Mouse (Mus musculus) neural tube, embryonic 10.5 days (tissue): ENCODE measurements around the gene Slc6a4.
"Not testable (repeated sequence)": the region's sequence is repeated elsewhere in the genome, so short reads cannot be mapped to it uniquely, and the experiment has no call there.

ENCODE experiments used
- DNase-seq: peaks from one replicate; pipeline ENCODE4 v3.0.0-alpha.2; 2017; ENCODE audit warnings: low spot score; ENCODE audit errors: extremely low spot score

Slc6a4 gene

GRCm38 (mm10) chr11:77018046-77018445, 19.6 kb downstream of the Slc6a4 start:
- DNase-seq = no peak

- no peak for DNase-seq
These were observed 21.1 kb downstream of the Slc6a4 start for GRCm38 (mm10) chr11:77019539-77019938.

- no peak for DNase-seq
These were observed 23.5 kb downstream of the Slc6a4 start for GRCm38 (mm10) chr11:77021749-77022396.

GRCm38 (mm10) chr11:77026559-77026958, 28.2 kb downstream of the Slc6a4 start:
- no peak for DNase-seq

GRCm38 (mm10) chr11:77028157-77028556, 29.8 kb downstream of the Slc6a4 start:
- no peak for DNase-seq

- no peak for DNase-seq
These were observed 32.9 kb downstream of the Slc6a4 start for GRCm38 (mm10) chr11:77031151-77031934.

- no peak for DNase-seq
These were observed 43.5 kb downstream of the Slc6a4 start for GRCm38 (mm10) chr11:77041891-77042290.

- DNase-seq = no peak
These were observed 44.4 kb downstream of the Slc6a4 start for GRCm38 (mm10) chr11:77042816-77043215.

GRCm38 (mm10) chr11:77061951-77062350, 63.5 kb downstream of the Slc6a4 start:
- DNase-seq = no peak

- DNase-seq = no peak
These were observed 65.0 kb downstream of the Slc6a4 start for GRCm38 (mm10) chr11:77063406-77063805.

GRCm38 (mm10) chr11:77068825-77069224, 70.4 kb downstream of the Slc6a4 start:
- no peak for DNase-seq

GRCm38 (mm10) chr11:77070721-77071120, 72.3 kb downstream of the Slc6a4 start:
- no peak for DNase-seq

GRCm38 (mm10) chr11:77077331-77077730, 78.9 kb downstream of the Slc6a4 start:
- DNase-seq = not testable (repeated sequence)

- no peak for DNase-seq
These were observed 79.4 kb downstream of the Slc6a4 start for GRCm38 (mm10) chr11:77077792-77078191.

GRCm38 (mm10) chr11:77078273-77079134, 80.1 kb downstream of the Slc6a4 start, which contains the start of gene Nsrp1:
TSS of gene Nsrp1 (minus strand) at chr11:77078435.
- DNase-seq = peak; percentile 96

- DNase-seq = no peak
These were observed 81.0 kb downstream of the Slc6a4 start for GRCm38 (mm10) chr11:77079361-77079760.
